Mouse (Mus musculus): Measurements from ENCODE around the gene Lrit3.
"Not testable (repeated sequence)": the region's sequence is repeated elsewhere in the genome, so short reads cannot be mapped to it uniquely, and the experiment has no call there.

Gene Lrit3

DNA sequence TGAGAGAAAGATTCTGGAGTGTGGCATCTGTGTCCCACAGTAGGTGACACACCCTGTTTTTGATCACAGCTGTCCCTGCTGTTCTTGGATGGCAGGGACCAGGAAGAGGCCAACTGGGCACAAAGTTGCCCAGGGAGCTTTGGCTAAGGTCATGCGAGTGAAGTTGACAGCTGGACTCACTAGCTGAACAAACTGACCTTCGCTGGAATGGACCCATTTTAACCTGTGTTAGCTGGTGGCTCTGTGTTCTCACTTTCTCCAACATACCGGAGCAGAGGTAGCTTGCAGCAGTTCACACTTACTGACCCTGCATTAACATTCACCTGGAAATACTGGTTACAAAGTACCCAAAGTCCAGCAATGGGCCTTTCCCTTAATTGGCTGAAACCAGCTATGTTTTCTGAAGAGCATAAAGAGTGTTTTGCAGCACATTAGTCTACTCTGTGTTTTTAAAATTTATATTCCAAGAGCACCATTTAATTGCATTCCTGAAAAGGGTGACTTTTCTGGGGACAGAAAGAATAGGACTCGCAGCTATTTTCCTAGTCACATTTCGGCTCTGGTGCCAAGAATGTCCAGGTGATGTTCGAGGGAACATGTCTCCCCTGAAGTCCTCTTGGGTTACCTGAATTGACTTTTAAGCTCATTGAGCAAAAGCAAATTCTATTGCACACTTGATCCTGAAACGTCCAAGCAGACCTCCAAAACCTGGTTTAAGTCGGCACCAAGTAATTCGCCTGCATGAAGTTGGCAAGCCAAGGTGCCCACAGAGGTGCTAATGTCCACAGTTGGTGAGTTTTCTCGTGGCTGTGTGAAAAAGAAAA, 36.6 kb downstream of the Lrit3 start:
- DNase-seq, result no peak

- DNase-seq, result no peak
Observed at GRCm38 (mm10) chr3:129766106-129766505, 37.7 kb downstream of the Lrit3 start.

- not testable (repeated sequence) for DNase-seq
Observed at GRCm38 (mm10) chr3:129757599-129757998, 46.2 kb downstream of the Lrit3 start.

GRCm38 (mm10) chr3:129754650-129755604, 48.9 kb downstream of the Lrit3 start, which contains the start of gene Egf:
Gene Egf, minus strand, starts transcription at chr3:129755316.
- DNase-seq, result peak; percentile 49

DNA sequence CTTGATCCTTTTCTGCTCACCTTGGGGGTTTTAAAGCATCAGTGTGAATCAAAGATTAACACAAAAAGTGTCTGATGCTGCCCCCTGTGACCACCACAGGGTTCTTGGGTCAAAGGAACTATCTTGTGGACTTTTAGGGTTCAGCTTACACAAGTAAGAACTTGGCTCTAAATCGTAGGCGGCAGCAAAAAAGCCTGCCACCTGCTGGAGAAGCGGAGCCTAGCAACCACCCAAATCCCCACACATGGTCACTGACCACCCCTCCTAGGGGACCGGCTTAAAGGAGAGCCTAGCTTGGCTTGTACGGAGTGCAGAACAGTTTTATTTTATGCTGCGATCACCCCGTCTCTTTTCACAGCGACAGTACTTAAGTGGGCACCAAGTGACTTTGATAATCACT, 59.0 kb downstream of the Lrit3 start:
- DNase-seq, result peak; percentile 57

- no peak for DNase-seq
Observed at GRCm38 (mm10) chr3:129742781-129743180, 61.0 kb downstream of the Lrit3 start.

DNA sequence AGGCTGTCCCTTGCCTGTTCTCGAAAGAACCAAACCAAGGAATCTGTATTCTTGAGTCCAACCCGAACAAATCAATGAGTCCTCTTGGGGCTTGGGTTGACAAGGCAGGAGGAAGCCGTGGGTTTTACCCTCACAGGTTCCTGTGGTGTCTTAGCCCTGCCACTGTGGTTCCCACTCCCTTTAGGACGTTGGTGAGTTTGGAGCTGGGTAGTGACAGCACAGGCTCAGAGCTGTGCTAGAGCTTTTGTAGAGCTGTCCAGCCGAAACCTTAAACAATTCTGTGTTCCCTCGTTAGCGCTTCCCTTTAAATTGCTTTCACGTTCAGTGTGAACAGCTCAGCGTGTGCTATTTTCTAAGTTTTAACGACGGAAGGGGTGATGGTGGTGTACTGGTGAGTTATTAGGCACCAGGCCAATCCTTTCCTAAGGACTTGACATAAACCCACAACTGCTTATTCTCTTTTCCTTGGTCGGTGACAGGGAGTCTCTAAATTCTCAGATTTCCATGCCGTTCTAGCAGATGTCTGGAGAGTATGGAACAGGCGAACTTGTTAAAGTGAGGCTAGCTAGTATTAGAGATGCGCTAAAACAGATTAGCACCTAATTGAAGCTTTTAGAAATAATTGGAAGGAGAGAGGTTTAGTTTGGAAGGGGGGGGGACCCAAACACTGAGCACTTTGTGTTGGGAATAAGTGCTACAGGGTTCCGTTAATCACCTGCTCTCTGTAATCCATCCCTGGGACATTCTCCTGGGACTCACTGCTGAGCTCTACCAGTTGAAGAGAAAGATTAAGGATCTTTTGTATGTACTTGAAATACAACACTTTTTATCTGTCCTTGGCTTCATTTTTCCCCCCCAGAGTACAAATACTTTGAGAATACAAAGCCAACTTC, 65.3 kb downstream of the Lrit3 start:
- no peak for DNase-seq
